Mouse (Mus musculus): ENCODE results near the gene Bbox1. TPM values are rescaled to one million over a fixed set of nuclear protein-coding genes. Genes with fewer than 3 reads are reported as not detected.

Gene Bbox1
- polyA plus RNA-seq (2016; fragmentation: Nextera tagmentation; extraction: Ambion mirVana): 1.2 and 1.9 TPM in 2 replicates

- no peaks in the 10 kb centered on the region for H3K9me3 ChIP-seq (replicated peaks)
- no peak within 1 kb of the TSS for H3K9ac ChIP-seq
- peak; percentile 42 for ATAC-seq
- no peaks in the 10 kb centered on the region for H3K36me3 ChIP-seq
- H3K4me2 ChIP-seq: no peak within 1 kb of the TSS
- H3K4me1 ChIP-seq: no peaks in the 10 kb centered on the region
- no peak within 1 kb of the TSS for H3K4me3 ChIP-seq
- H3K27me3 ChIP-seq (replicated peaks): no peaks in the 10 kb centered on the region
- no peak within 1 kb of the TSS for H3K27ac ChIP-seq
- WGBS (ENCODE audit: insufficient replicate concordance): 64% methylated on average over 6 of the region's 6 CpGs
Observed at GRCm38 (mm10) chr2:110314509-110315155, at the start of gene Bbox1. TSS of gene Bbox1 (minus strand) at chr2:110314560.

- H3K4me3 ChIP-seq: no peak overlapping the region
- H3K4me1 ChIP-seq: no peaks in the 10 kb centered on the region
- no peak for ATAC-seq
- no peaks in the 10 kb centered on the region for H3K36me3 ChIP-seq
- no peaks in the 10 kb centered on the region for H3K9me3 ChIP-seq (replicated peaks)
- H3K27me3 ChIP-seq (replicated peaks): peaks cover 15% of the 10 kb centered on the region
- WGBS (ENCODE audit: insufficient replicate concordance): 59% methylated on average over 3 of the region's 3 CpGs
- no peak overlapping the region for H3K4me2 ChIP-seq
- H3K27ac ChIP-seq: no peak overlapping the region
- H3K9ac ChIP-seq: no peak overlapping the region
Observed at GRCm38 (mm10) chr2:110363855-110364254, 49.5 kb upstream of the Bbox1 start.

GRCm38 (mm10) chr2:110362432-110363283 is 48.3 kb upstream of the Bbox1 start, which contains the start of gene Fibin:
TSS of gene Fibin (minus strand) at chr2:110363183.
- no peak within 1 kb of the TSS for H3K9ac ChIP-seq
- H3K36me3 ChIP-seq: no peaks in the 10 kb centered on the region
- H3K4me3 ChIP-seq: peak within 1 kb of the TSS; percentile 8
- H3K27me3 ChIP-seq (replicated peaks): peaks cover 15% of the 10 kb centered on the region
- 4% methylated on average over 33 of the region's 33 CpGs for WGBS (ENCODE audit: insufficient replicate concordance)
- H3K9me3 ChIP-seq (replicated peaks): no peaks in the 10 kb centered on the region
- no peak within 1 kb of the TSS for H3K27ac ChIP-seq
- no peaks in the 10 kb centered on the region for H3K4me1 ChIP-seq
- H3K4me2 ChIP-seq: peak within 1 kb of the TSS; percentile 46
- ATAC-seq: 0 out of 2 replicates have a peak, but pooled peaks have one; percentile 35

GRCm38 (mm10) chr2:110353302-110353970 is 39.1 kb upstream of the Bbox1 start:
- no peak overlapping the region for H3K27ac ChIP-seq
- H3K9ac ChIP-seq: no peak overlapping the region
- no peak overlapping the region for H3K4me3 ChIP-seq
- WGBS (ENCODE audit: insufficient replicate concordance): 72% methylated on average over 5 of the region's 5 CpGs
- no peaks in the 10 kb centered on the region for H3K36me3 ChIP-seq
- no peak for ATAC-seq
- H3K9me3 ChIP-seq (replicated peaks): no peaks in the 10 kb centered on the region
- no peaks in the 10 kb centered on the region for H3K4me1 ChIP-seq
- H3K27me3 ChIP-seq (replicated peaks): no peaks in the 10 kb centered on the region
- no peak overlapping the region for H3K4me2 ChIP-seq

GRCm38 (mm10) chr2:110351843-110352251 is 37.5 kb upstream of the Bbox1 start:
- WGBS (ENCODE audit: insufficient replicate concordance): 71% methylated on average over 5 of the region's 5 CpGs
- no peaks in the 10 kb centered on the region for H3K36me3 ChIP-seq
- no peak for ATAC-seq
- no peaks in the 10 kb centered on the region for H3K9me3 ChIP-seq (replicated peaks)
- H3K4me2 ChIP-seq: no peak overlapping the region
- H3K27ac ChIP-seq: no peak overlapping the region
- H3K4me3 ChIP-seq: no peak overlapping the region
- H3K9ac ChIP-seq: no peak overlapping the region
- H3K27me3 ChIP-seq (replicated peaks): no peaks in the 10 kb centered on the region
- no peaks in the 10 kb centered on the region for H3K4me1 ChIP-seq

GRCm38 (mm10) chr2:110351406-110351805 is 37.0 kb upstream of the Bbox1 start:
- 51% methylated on average over 1 of the region's 1 CpGs for WGBS (ENCODE audit: insufficient replicate concordance)
- H3K36me3 ChIP-seq: no peaks in the 10 kb centered on the region
- no peak overlapping the region for H3K9ac ChIP-seq
- H3K27ac ChIP-seq: no peak overlapping the region
- no peak overlapping the region for H3K4me2 ChIP-seq
- no peaks in the 10 kb centered on the region for H3K27me3 ChIP-seq (replicated peaks)
- no peak for ATAC-seq
- no peaks in the 10 kb centered on the region for H3K9me3 ChIP-seq (replicated peaks)
- H3K4me1 ChIP-seq: no peaks in the 10 kb centered on the region
- H3K4me3 ChIP-seq: no peak overlapping the region

GRCm38 (mm10) chr2:110328953-110329352 is 14.6 kb upstream of the Bbox1 start:
- Histone ChIP-seq H3K9me3 (replicated peaks) (no peaks in the 10 kb centered on the region), H3K36me3 (no peaks in the 10 kb centered on the region), H3K27me3 (replicated peaks) (no peaks in the 10 kb centered on the region), H3K4me3 (no peak overlapping the region), H3K27ac (no peak overlapping the region), H3K4me1 (no peaks in the 10 kb centered on the region), H3K9ac (no peak overlapping the region), H3K4me2 (no peak overlapping the region)
- no peak for ATAC-seq

GRCm38 (mm10) chr2:110319949-110320348 is 5.6 kb upstream of the Bbox1 start:
- H3K27me3 ChIP-seq (replicated peaks): no peaks in the 10 kb centered on the region
- H3K9ac ChIP-seq: no peak overlapping the region
- H3K9me3 ChIP-seq (replicated peaks): no peaks in the 10 kb centered on the region
- no peak overlapping the region for H3K27ac ChIP-seq
- H3K36me3 ChIP-seq: no peaks in the 10 kb centered on the region
- H3K4me2 ChIP-seq: no peak overlapping the region
- H3K4me1 ChIP-seq: no peaks in the 10 kb centered on the region
- no peak for ATAC-seq
- no peak overlapping the region for H3K4me3 ChIP-seq
- WGBS (ENCODE audit: insufficient replicate concordance): 61% methylated on average over 4 of the region's 4 CpGs

- H3K9me3 ChIP-seq (replicated peaks): no peaks in the 10 kb centered on the region
- 37% methylated on average over 1 of the region's 1 CpGs for WGBS (ENCODE audit: insufficient replicate concordance)
- no peak overlapping the region for H3K9ac ChIP-seq
- no peak overlapping the region for H3K27ac ChIP-seq
- no peaks in the 10 kb centered on the region for H3K27me3 ChIP-seq (replicated peaks)
- no peak overlapping the region for H3K4me2 ChIP-seq
- no peak for ATAC-seq
- no peak overlapping the region for H3K4me3 ChIP-seq
- no peaks in the 10 kb centered on the region for H3K36me3 ChIP-seq
- H3K4me1 ChIP-seq: no peaks in the 10 kb centered on the region
Observed at GRCm38 (mm10) chr2:110319266-110319665, 4.9 kb upstream of the Bbox1 start.

GRCm38 (mm10) chr2:110318719-110319118 is 4.4 kb upstream of the Bbox1 start:
- Histone ChIP-seq H3K9ac (no peak overlapping the region), H3K36me3 (no peaks in the 10 kb centered on the region), H3K27me3 (replicated peaks) (no peaks in the 10 kb centered on the region), H3K9me3 (replicated peaks) (no peaks in the 10 kb centered on the region), H3K4me3 (no peak overlapping the region), H3K27ac (no peak overlapping the region), H3K4me1 (no peaks in the 10 kb centered on the region), H3K4me2 (no peak overlapping the region)
- ATAC-seq: no peak
- WGBS (ENCODE audit: insufficient replicate concordance): 57% methylated on average over 1 of the region's 1 CpGs

- no peak overlapping the region for H3K27ac ChIP-seq
- no peak; the same call in 1 of the 2 replicates for ATAC-seq
- H3K27me3 ChIP-seq (replicated peaks): no peaks in the 10 kb centered on the region
- H3K4me1 ChIP-seq: no peaks in the 10 kb centered on the region
- no peaks in the 10 kb centered on the region for H3K9me3 ChIP-seq (replicated peaks)
- H3K4me2 ChIP-seq: no peak overlapping the region
- H3K36me3 ChIP-seq: no peaks in the 10 kb centered on the region
- H3K9ac ChIP-seq: no peak overlapping the region
- no peak overlapping the region for H3K4me3 ChIP-seq
- 25% methylated on average over 3 of the region's 3 CpGs for WGBS (ENCODE audit: insufficient replicate concordance)
Observed at GRCm38 (mm10) chr2:110316116-110316883, 1.9 kb upstream of the Bbox1 start.

Measured in liver, embryonic 12.5 days (tissue).